Mouse (Mus musculus) left cerebral cortex, postnatal 4 days (tissue): ENCODE measurements around the gene Sigirr. TPM values are rescaled to one million over a fixed set of nuclear protein-coding genes. Genes with fewer than 3 reads are reported as not detected.

Experiments used
- total RNA-seq, 2 experiments: library from RNA; stranded (reverse); gene quantifications; 2 replicates each; pipeline ENCODE4 v1.2.3; 2021

The Sigirr gene
- total RNA-seq, 2 experiments from 2014 or later: 2.8 to 2.9 TPM

Other genes starting within 250 kb of the Sigirr start
- gene Gm45785, start 244.2 kb downstream of the Sigirr start, total RNA-seq: 1 to 10 TPM; 1.4 TPM
- 100 to 1,000 TPM in 1 of 2 experiments, 10 to 100 TPM in 1; 93.4 to 112 TPM for gene Ric8a, start 243.6 kb downstream of the Sigirr start, total RNA-seq
- 10 to 100 TPM; 23.0 to 25.2 TPM for gene Bet1l, start 243.0 kb downstream of the Sigirr start, total RNA-seq
- gene Psmd13, start 218.6 kb downstream of the Sigirr start, total RNA-seq: 100 to 1,000 TPM; 155 to 165 TPM
- 10 to 100 TPM; 26.0 to 31.3 TPM for gene Sirt3, start 218.3 kb downstream of the Sigirr start, total RNA-seq
- not detected for gene Cox8b, start 200.1 kb downstream of the Sigirr start, total RNA-seq
- gene Nlrp6, start 179.7 kb downstream of the Sigirr start, total RNA-seq: under 1 TPM; 0.54 to 0.70 TPM
- gene Pgghg, start 159.2 kb downstream of the Sigirr start, total RNA-seq: 1 to 10 TPM; 3.1 to 4.0 TPM
- not detected for gene Ifitm5, start 150.3 kb downstream of the Sigirr start, total RNA-seq
- gene Gm45717, start 144.6 kb downstream of the Sigirr start, total RNA-seq: not detected
- gene Ifitm2, start 144.6 kb downstream of the Sigirr start, total RNA-seq: 10 to 100 TPM; 36.6 to 45.9 TPM
- 1 to 10 TPM; 2.8 to 5.4 TPM for gene Ifitm1, start 133.4 kb downstream of the Sigirr start, total RNA-seq
- gene Ifitm3, start 89.8 kb downstream of the Sigirr start, total RNA-seq: 10 to 100 TPM in 1 of 2 experiments, 1 to 10 TPM in 1; 8.9 to 12.8 TPM
- not detected for gene Ifitm6, start 82.6 kb downstream of the Sigirr start, total RNA-seq
- not detected for gene Gm17387, start 71.4 kb downstream of the Sigirr start, total RNA-seq
- 100 to 1,000 TPM; 132 to 150 TPM for gene B4galnt4, start 39.5 kb downstream of the Sigirr start, total RNA-seq
- gene Pkp3, start 22.4 kb downstream of the Sigirr start, total RNA-seq: not detected
- not detected for gene Ano9, start 17.2 kb upstream of the Sigirr start, total RNA-seq
- 10 to 100 TPM; 50.1 to 53.9 TPM for gene Ptdss2, start 21.8 kb upstream of the Sigirr start, total RNA-seq
- 10 to 100 TPM; 20.1 to 25.3 TPM for gene Rnh1, start 72.3 kb upstream of the Sigirr start, total RNA-seq
- gene Hras, start 93.4 kb upstream of the Sigirr start, total RNA-seq: 100 to 1,000 TPM; 194 to 211 TPM
- gene Lrrc56, start 93.6 kb upstream of the Sigirr start, total RNA-seq: 1 to 10 TPM; 6.2 to 7.4 TPM
- gene Lmntd2, start 113.5 kb upstream of the Sigirr start, total RNA-seq: under 1 TPM in 1 of 2 experiments, not detected in 1; 0.18 TPM
- 1 to 10 TPM; 3.8 to 4.7 TPM for gene Rassf7, start 115.3 kb upstream of the Sigirr start, total RNA-seq
- gene Phrf1, start 128.2 kb upstream of the Sigirr start, total RNA-seq: 10 to 100 TPM; 81.2 to 89.1 TPM
- gene Irf7, start 165.9 kb upstream of the Sigirr start, total RNA-seq: 1 to 10 TPM in 1 of 2 experiments, under 1 TPM in 1; 0.28 to 1.1 TPM
- not detected for gene Cdhr5, start 176.2 kb upstream of the Sigirr start, total RNA-seq
- gene Sct, start 178.6 kb upstream of the Sigirr start, total RNA-seq: under 1 TPM; 0.62 to 0.86 TPM
- under 1 TPM; 0.48 to 0.54 TPM for gene Drd4, start 191.4 kb upstream of the Sigirr start, total RNA-seq
- gene Deaf1, start 227.1 kb upstream of the Sigirr start, total RNA-seq: 100 to 1,000 TPM; 246 to 267 TPM
- gene Tmem80, start 227.2 kb upstream of the Sigirr start, total RNA-seq: 10 to 100 TPM; 21.1 to 21.9 TPM
- under 1 TPM; 0.86 to 0.97 TPM for gene Eps8l2, start 238.3 kb upstream of the Sigirr start, total RNA-seq